Mouse (Mus musculus): ENCODE data around the gene Zer1. TPM values are rescaled to one million over a fixed set of nuclear protein-coding genes. Genes with fewer than 3 reads are reported as not detected.
"Not testable (repeated sequence)": the region's sequence is repeated elsewhere in the genome, so short reads cannot be mapped to it uniquely, and the experiment has no call there.

Zer1 gene
- 6.5 and 9.3 TPM in 2 replicates for polyA plus RNA-seq (2014; fragmentation: Nextera tagmentation; extraction: Ambion mirVana)

DNA sequence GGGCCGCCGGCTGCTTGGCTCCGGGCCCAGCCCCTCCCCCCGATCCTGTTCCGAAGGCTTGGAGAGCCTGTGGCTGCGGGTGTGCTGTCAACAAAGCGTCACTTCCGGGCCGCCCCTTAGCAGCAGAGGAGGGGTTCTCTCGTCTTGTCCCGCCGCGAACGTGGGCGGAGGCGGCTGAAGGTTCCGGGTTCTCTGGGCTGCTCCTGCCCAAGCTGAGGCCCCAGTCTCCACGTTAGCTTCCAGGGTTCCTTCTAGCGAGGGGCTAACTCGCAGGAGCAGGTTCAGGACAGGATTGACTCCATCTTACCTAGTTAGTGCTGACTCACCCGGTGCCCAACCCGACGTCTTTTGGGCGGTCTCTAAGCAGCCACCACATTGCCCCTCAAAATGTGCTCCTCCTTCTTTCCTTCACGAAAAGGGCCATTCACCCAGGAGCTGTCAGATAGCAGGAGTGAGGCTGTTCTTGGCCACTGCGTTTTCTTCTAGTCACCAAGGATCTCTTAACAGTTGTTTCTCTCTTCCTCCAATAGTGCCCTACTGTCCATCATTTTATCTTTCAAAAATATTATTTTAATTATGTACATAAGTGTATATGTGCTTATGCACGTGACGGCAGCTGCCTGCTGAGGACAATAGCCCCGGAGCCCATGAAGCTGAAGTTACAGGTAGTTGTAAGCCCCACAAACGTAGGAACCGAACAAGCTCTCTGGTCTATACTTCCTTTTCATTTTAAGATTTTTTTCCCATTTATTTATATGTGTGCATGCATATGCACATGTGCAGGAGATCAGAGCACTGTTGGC lies at the start of gene Zer1:
Gene Zer1 (minus strand): TSS at position 114 of the 803 bp plus-strand sequence.
- peak within 1 kb of the TSS; percentile 86 for H3K9ac ChIP-seq (ENCODE audit: low read depth, low read length)
- 12% methylated on average over 31 of the region's 31 CpGs for WGBS
- H3K4me1 ChIP-seq (replicated peaks; ENCODE audit: control insufficient read depth, insufficient read depth, low read length) = 0 out of 2 replicates have a peak, but pooled peaks cover 3% of the 10 kb centered on the region
- DNase-seq (ENCODE audit: low spot score) (peak; percentile 93), ATAC-seq (ENCODE audit: low FRiP score) (peak; percentile 94)
- H3K4me2 ChIP-seq (replicated peaks; ENCODE audit: low read depth, low read length) = peak within 1 kb of the TSS; percentile 87
- no peaks in the 10 kb centered on the region for H3K36me3 ChIP-seq (ENCODE audit: control insufficient read depth, insufficient read depth, low read length)
- H3K4me3 ChIP-seq (ENCODE audit: low read depth, low read length) = peak within 1 kb of the TSS; percentile 62
- H3K9me3 ChIP-seq (ENCODE audit: control insufficient read depth, low read length) = no peaks in the 10 kb centered on the region
- peak within 1 kb of the TSS; percentile 67 for H3K27ac ChIP-seq (ENCODE audit: low read depth, low read length)
- H3K27me3 ChIP-seq (ENCODE audit: control insufficient read depth, insufficient read depth, low read length) = no peaks in the 10 kb centered on the region

DNA sequence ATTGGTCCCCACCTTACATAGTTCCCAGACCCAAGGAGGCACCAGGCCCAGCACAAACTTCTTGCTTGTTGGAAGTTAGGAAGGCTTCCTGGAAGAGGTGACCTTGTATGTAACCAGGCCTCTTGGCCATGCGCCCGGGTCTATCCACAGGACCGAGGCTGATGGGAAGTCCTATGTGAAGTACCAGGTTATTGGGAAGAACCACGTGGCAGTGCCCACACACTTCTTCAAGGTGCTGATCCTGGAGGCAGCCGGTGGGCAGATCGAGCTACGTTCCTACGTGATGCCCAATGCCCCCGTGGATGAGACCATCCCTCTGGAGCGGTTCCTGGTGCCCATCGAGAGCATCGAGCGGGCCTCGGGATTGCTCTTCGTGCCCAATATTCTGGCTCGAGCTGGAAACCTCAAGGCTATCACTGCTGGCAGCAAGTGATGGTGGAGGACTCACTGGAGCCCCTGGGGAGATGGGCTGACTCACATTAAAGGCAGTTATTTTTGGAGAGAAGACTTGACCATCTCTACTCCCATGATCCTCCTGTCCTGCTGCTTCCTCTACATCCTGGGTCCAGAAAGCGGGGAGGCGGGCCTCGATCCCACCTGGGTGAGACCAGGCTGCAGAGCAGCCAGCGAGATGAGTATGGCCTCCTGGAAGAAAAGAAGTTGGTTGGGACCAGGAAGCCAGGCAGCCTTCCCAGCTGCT lies 49.3 kb upstream of the Zer1 start:
- Histone ChIP-seq H3K36me3 (ENCODE audit: control insufficient read depth, insufficient read depth, low read length) (peaks cover 12% of the 10 kb centered on the region), H3K4me2 (replicated peaks; ENCODE audit: low read depth, low read length) (no peak overlapping the region), H3K27me3 (ENCODE audit: control insufficient read depth, insufficient read depth, low read length) (no peaks in the 10 kb centered on the region), H3K4me1 (replicated peaks; ENCODE audit: control insufficient read depth, insufficient read depth, low read length) (peaks cover 6% of the 10 kb centered on the region; the same call in 1 of the 2 replicates), H3K27ac (ENCODE audit: low read depth, low read length) (no peak overlapping the region), H3K9ac (ENCODE audit: low read depth, low read length) (no peak overlapping the region), H3K4me3 (ENCODE audit: low read depth, low read length) (no peak overlapping the region), H3K9me3 (ENCODE audit: control insufficient read depth, low read length) (no peaks in the 10 kb centered on the region)
- ATAC-seq (ENCODE audit: low FRiP score) = no peak
- DNase-seq (ENCODE audit: low spot score) = no peak
- WGBS = 96% methylated on average over 20 of the region's 20 CpGs

DNA sequence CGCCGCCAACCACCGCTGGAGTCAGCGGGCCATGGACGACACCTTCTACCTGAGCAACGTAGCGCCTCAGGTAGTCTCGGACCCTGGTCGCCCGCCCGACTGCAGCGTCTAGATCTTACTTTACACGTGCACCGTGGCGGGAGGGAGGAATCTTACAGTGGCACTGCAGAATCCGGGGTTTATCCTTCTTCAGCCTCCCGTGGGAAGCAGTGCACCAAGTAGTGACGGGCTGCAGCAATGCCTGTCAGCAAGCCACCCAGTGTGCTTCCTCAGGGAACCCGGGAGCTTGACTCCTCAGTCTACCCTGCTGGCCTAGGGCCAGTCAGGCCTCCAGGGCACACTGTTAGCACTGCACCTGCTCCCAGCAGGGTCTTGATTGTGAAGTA lies 47.6 kb upstream of the Zer1 start:
- H3K9me3 ChIP-seq (ENCODE audit: control insufficient read depth, low read length) = no peaks in the 10 kb centered on the region
- 3% methylated on average over 19 of the region's 19 CpGs for WGBS
- peak overlapping the region; percentile 63 for H3K4me3 ChIP-seq (ENCODE audit: low read depth, low read length)
- H3K27me3 ChIP-seq (ENCODE audit: control insufficient read depth, insufficient read depth, low read length) = no peaks in the 10 kb centered on the region
- DNase-seq (ENCODE audit: low spot score) (no peak), ATAC-seq (ENCODE audit: low FRiP score) (peak; percentile 37; the same call in 1 of the 2 replicates)
- peak overlapping the region; percentile 87 for H3K27ac ChIP-seq (ENCODE audit: low read depth, low read length)
- 0 out of 2 replicates have a peak, but pooled peaks cover 2% of the 10 kb centered on the region for H3K4me1 ChIP-seq (replicated peaks; ENCODE audit: control insufficient read depth, insufficient read depth, low read length)
- H3K36me3 ChIP-seq (ENCODE audit: control insufficient read depth, insufficient read depth, low read length) = peaks cover 12% of the 10 kb centered on the region
- H3K9ac ChIP-seq (ENCODE audit: low read depth, low read length) = peak overlapping the region; percentile 70
- H3K4me2 ChIP-seq (replicated peaks; ENCODE audit: low read depth, low read length) = peak overlapping the region; percentile 95

DNA sequence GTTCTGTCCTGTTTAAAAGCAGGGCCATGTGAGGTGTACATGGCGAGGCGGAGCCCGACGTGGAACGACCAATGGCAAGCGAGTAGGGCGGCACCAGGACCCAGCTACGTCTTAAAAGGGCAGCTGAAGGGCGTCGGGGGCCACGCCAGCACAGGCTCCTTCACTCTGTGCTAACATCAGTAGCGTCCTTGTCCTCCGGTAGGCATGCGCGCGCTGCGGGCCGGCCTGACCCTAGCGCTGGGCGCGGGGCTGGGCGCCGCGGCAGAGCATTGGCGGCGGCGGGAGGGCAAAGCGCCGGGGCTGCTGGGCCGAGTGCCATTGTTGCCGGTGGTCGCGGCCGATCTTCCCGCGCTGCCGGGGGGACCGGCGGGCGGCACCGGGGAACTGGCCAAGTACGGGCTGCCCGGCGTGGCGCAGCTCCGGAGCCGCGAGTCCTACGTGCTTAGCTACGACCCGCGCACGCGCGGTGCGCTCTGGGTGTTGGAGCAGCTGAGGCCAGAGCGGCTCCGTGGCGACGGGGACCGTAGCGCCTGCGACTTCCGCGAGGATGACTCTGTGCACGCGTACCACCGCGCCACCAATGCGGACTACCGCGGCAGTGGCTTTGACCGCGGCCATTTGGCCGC lies 47.1 kb upstream of the Zer1 start, which contains the start of gene Endog:
Gene Endog (plus strand): TSS at position 123 of the 626 bp plus-strand sequence.
- WGBS = under 1% methylated on average over 58 of the region's 75 CpGs
- Histone ChIP-seq H3K4me3 (ENCODE audit: low read depth, low read length) (peak within 1 kb of the TSS; percentile 63), H3K36me3 (ENCODE audit: control insufficient read depth, insufficient read depth, low read length) (peaks cover 11% of the 10 kb centered on the region), H3K9me3 (ENCODE audit: control insufficient read depth, low read length) (no peaks in the 10 kb centered on the region), H3K27me3 (ENCODE audit: control insufficient read depth, insufficient read depth, low read length) (no peaks in the 10 kb centered on the region), H3K27ac (ENCODE audit: low read depth, low read length) (peak within 1 kb of the TSS; percentile 87), H3K4me2 (replicated peaks; ENCODE audit: low read depth, low read length) (peak within 1 kb of the TSS; percentile 95), H3K9ac (ENCODE audit: low read depth, low read length) (peak within 1 kb of the TSS; percentile 70), H3K4me1 (replicated peaks; ENCODE audit: control insufficient read depth, insufficient read depth, low read length) (0 out of 2 replicates have a peak, but pooled peaks cover 2% of the 10 kb centered on the region)
- DNase-seq (ENCODE audit: low spot score) (peak; percentile 87), ATAC-seq (ENCODE audit: low FRiP score) (peak; percentile 96)

DNA sequence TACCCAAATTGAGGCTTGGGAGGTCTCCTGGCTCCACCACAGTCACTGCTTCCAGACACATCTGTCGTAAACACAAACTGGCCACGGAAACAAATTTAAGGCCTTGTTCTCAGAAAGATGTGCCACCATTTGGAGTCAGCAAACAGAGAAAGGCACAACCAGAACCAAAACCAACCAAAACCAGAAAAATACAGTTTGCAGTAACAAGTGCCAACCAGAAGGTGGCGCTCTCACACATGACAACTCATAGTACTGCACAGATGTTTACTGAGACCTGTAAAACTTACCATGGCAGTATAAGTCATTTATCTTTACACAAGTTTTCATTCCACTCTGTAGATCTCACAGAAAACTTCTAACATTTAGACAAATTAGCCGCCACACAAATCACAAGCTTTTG lies 42.3 kb upstream of the Zer1 start:
- H3K9me3 ChIP-seq (ENCODE audit: control insufficient read depth, low read length) = no peaks in the 10 kb centered on the region; the same call in 1 of the 2 replicates

DNA sequence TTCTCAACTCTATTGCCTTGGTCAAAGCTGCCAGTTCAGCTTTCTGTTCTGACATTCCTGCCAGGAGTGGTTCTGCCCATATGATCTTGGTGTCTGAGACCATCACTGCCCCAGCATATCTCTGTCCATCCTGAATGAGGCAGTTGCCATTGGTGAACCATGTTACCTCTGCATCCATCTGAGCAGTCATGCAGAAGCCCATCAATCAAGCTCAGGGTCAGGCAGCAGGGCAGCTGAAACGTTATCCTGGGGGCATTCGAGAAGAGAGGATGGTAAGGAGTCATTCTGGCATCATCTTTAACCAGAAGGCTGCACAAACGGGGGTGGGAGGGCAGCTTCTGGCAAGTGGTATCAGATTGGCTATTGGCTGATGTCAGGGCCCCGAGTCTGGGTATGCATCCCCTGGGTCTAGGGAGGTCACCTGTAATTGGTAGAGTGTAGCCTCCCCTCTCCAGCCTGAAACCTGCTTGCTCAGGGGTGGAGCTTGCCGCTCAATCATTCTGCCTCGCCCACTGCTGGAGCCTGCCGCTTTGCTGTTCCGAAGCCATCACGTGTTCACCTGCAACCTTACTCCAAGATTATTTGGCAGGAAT lies 40.1 kb upstream of the Zer1 start:
- WGBS = 50% methylated on average over 9 of the region's 9 CpGs

More for the DNA sequence above, 42.3 kb upstream of the Zer1 start:
- Histone ChIP-seq H3K27me3 (ENCODE audit: control insufficient read depth, insufficient read depth, low read length) (no peaks in the 10 kb centered on the region), H3K4me1 (replicated peaks; ENCODE audit: control insufficient read depth, insufficient read depth, low read length) (no peaks in the 10 kb centered on the region), H3K36me3 (ENCODE audit: control insufficient read depth, insufficient read depth, low read length) (no peaks in the 10 kb centered on the region), H3K9ac (ENCODE audit: low read depth, low read length) (no peak overlapping the region), H3K4me2 (replicated peaks; ENCODE audit: low read depth, low read length) (no peak overlapping the region), H3K4me3 (ENCODE audit: low read depth, low read length) (no peak overlapping the region), H3K27ac (ENCODE audit: low read depth, low read length) (no peak overlapping the region)
- ATAC-seq (ENCODE audit: low FRiP score) (no peak), DNase-seq (ENCODE audit: low spot score) (peak; percentile 25)
- WGBS = 59% methylated on average over 4 of the region's 4 CpGs

DNA sequence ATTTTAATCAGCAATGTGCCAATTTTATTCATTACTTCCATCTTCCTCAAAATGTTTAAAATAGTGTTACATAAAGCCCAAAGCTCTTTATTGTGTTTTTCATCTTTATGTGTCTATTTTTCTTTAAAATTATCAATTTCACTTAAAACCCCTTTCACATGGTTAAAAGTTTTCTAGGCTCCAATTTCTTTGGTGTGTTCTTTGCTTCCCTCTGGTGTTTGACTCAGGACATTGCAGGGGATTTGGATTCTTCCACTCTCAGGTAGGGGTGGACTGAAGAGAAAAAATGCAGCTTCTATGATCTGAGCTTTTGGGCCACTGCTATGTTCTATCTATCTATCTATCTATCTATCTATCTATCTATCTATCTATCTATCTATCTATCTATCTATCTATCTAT lies 37.4 kb upstream of the Zer1 start:
- DNase-seq (ENCODE audit: low spot score) (peak; percentile 74), ATAC-seq (ENCODE audit: low FRiP score) (no peak)
- H3K27ac ChIP-seq (ENCODE audit: low read depth, low read length) = no peak overlapping the region
- no peaks in the 10 kb centered on the region for H3K27me3 ChIP-seq (ENCODE audit: control insufficient read depth, insufficient read depth, low read length)
- H3K4me3 ChIP-seq (ENCODE audit: low read depth, low read length) = no peak overlapping the region
- H3K4me2 ChIP-seq (replicated peaks; ENCODE audit: low read depth, low read length) = no peak overlapping the region
- no peaks in the 10 kb centered on the region; the same call in 1 of the 2 replicates for H3K9me3 ChIP-seq (ENCODE audit: control insufficient read depth, low read length)
- H3K9ac ChIP-seq (ENCODE audit: low read depth, low read length) = no peak overlapping the region
- H3K36me3 ChIP-seq (ENCODE audit: control insufficient read depth, insufficient read depth, low read length) = no peaks in the 10 kb centered on the region
- H3K4me1 ChIP-seq (replicated peaks; ENCODE audit: control insufficient read depth, insufficient read depth, low read length) = no peaks in the 10 kb centered on the region

More for the DNA sequence above, 40.1 kb upstream of the Zer1 start:
- no peaks in the 10 kb centered on the region; the same call in 1 of the 2 replicates for H3K9me3 ChIP-seq (ENCODE audit: control insufficient read depth, low read length)
- H3K4me2 ChIP-seq (replicated peaks; ENCODE audit: low read depth, low read length) = no peak overlapping the region
- H3K4me3 ChIP-seq (ENCODE audit: low read depth, low read length) = no peak overlapping the region
- ATAC-seq (ENCODE audit: low FRiP score) (no peak), DNase-seq (ENCODE audit: low spot score) (no peak)
- H3K36me3 ChIP-seq (ENCODE audit: control insufficient read depth, insufficient read depth, low read length) = no peaks in the 10 kb centered on the region
- no peaks in the 10 kb centered on the region for H3K27me3 ChIP-seq (ENCODE audit: control insufficient read depth, insufficient read depth, low read length)
- H3K4me1 ChIP-seq (replicated peaks; ENCODE audit: control insufficient read depth, insufficient read depth, low read length) = no peaks in the 10 kb centered on the region
- no peak overlapping the region for H3K27ac ChIP-seq (ENCODE audit: low read depth, low read length)
- H3K9ac ChIP-seq (ENCODE audit: low read depth, low read length) = no peak overlapping the region

DNA sequence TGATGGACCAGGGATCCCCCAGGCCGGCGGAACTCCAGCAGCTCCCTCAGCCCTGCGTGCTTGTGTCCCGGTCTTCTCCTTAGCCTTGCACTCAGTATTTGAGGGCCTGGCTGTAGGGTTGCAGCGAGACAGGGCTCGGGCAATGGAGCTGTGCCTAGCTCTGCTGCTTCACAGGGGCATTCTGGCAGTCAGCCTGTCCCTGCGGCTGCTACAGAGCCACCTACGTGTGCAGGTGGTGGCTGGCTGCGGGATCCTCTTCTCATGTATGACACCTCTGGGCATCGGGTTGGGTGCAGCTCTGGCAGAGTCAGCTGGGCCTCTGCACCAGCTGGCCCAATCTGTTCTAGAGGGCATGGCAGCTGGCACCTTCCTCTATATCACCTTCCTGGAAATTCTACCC lies 35.5 kb upstream of the Zer1 start:
- H3K27me3 ChIP-seq (ENCODE audit: control insufficient read depth, insufficient read depth, low read length); H3K4me1 ChIP-seq (replicated peaks; ENCODE audit: control insufficient read depth, insufficient read depth, low read length); ATAC-seq (ENCODE audit: low FRiP score); H3K9ac ChIP-seq (ENCODE audit: low read depth, low read length); DNase-seq (ENCODE audit: low spot score); H3K4me2 ChIP-seq (replicated peaks; ENCODE audit: low read depth, low read length); H3K27ac ChIP-seq (ENCODE audit: low read depth, low read length); H3K36me3 ChIP-seq (ENCODE audit: control insufficient read depth, insufficient read depth, low read length); H3K4me3 ChIP-seq (ENCODE audit: low read depth, low read length); H3K9me3 ChIP-seq (ENCODE audit: control insufficient read depth, low read length): not testable (repeated sequence)
- WGBS = 80% methylated on average over 5 of the region's 10 CpGs

All from hindbrain, embryonic 11.5 days (tissue).